Mouse (Mus musculus): ENCODE measurements around the gene Nova2.

DNA sequence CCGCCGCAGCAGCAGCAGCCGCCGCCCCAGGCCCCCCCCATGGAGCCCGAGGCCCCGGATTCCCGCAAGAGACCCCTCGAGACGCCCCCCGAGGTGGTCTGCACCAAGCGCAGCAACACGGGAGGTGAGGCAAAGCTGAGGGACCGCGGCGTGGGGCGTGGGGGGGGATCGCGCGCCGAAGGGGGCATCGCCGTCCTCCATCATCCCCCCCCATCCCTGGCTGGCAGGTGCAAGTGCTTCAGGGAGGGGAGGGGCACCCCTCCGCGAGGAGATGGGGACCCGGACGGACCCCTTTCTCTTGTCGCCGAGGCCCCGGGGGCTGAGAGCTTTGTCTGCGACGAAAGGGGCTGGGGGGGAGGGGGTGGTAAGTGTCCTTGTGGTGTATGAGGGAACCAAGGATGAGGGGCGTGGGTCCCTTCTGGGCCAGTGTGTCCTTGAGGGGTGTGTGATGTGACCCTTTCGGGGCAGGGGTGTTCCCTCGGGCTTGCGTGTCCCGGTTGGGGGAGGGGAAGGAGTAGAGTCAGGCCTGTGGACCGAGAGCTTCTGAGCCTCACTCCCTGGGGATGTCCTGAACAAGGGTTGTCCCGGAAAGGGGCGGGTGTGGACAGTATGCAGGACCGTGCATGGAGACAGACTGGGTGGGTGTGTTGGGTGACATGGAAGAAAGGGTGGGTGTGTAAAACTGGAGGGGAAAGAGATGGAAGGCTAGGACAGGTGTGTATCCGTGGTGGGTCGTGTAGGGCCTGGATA is 528 bp downstream of the Nova2 start:
- no peak for TF ChIP-seq CTCF (conservative IDR thresholded peaks at IDR 0.05; ENCODE audit: low read length)
- TF ChIP-seq NANOG (IDR thresholded peaks at IDR 0.05; ENCODE audit: borderline replicate concordance, low read length), result no peak
- TF ChIP-seq POU5F1 (IDR thresholded peaks at IDR 0.05; ENCODE audit: borderline replicate concordance, low read length), result no peak

All from E14TG2a.4 (cell line).